Mouse (Mus musculus): Measurements from ENCODE around the gene Cuta. TPM values are rescaled to one million over a fixed set of nuclear protein-coding genes. Genes with fewer than 3 reads are reported as not detected.
"Not testable (repeated sequence)": the region's sequence is repeated elsewhere in the genome, so short reads cannot be mapped to it uniquely, and the experiment has no call there.

Gene Cuta
- polyA plus RNA-seq, 1 experiment from 2014 or later: 179 TPM

- no peaks in the 10 kb centered on the region for H3K27me3 ChIP-seq (replicated peaks)
- H3K4me1 ChIP-seq: peaks cover 24% of the 10 kb centered on the region
- peak within 1 kb of the TSS; percentile 51 for H3K9ac ChIP-seq
- H3K4me3 ChIP-seq (replicated peaks): peak within 1 kb of the TSS; percentile 65
- under 1% methylated on average over 42 of the region's 43 CpGs for WGBS
- H3K36me3 ChIP-seq: peaks cover 31% of the 10 kb centered on the region
- peak within 1 kb of the TSS; percentile 90 for H3K27ac ChIP-seq
- H3K9me3 ChIP-seq: no peaks in the 10 kb centered on the region
- peak within 1 kb of the TSS; percentile 81 for H3K4me2 ChIP-seq
- ATAC-seq (ENCODE audit: insufficient read depth, low FRiP score, low read depth): peak; percentile 89
Observed at GRCm38 (mm10) chr17:26932839-26933398, 6.5 kb downstream of the Cuta start, which contains the start of gene Phf1. Phf1 (plus strand) TSS chr17:26933052.

GRCm38 (mm10) chr17:26931795-26932194 lies 7.6 kb downstream of the Cuta start:
- H3K27me3 ChIP-seq (replicated peaks); H3K9ac ChIP-seq; ATAC-seq (ENCODE audit: insufficient read depth, low FRiP score, low read depth); H3K9me3 ChIP-seq; H3K4me3 ChIP-seq (replicated peaks); H3K27ac ChIP-seq; H3K4me2 ChIP-seq: not testable (repeated sequence)
- WGBS: 63% methylated on average over 7 of the region's 7 CpGs
- H3K36me3 ChIP-seq: peaks cover 29% of the 10 kb centered on the region; the same call in 1 of the 2 replicates
- H3K4me1 ChIP-seq: peaks cover 17% of the 10 kb centered on the region

GRCm38 (mm10) chr17:26925414-26925813 lies 14.0 kb downstream of the Cuta start:
- not testable (repeated sequence) for H3K27ac ChIP-seq; H3K4me1 ChIP-seq; H3K9me3 ChIP-seq; ATAC-seq (ENCODE audit: insufficient read depth, low FRiP score, low read depth); H3K4me3 ChIP-seq (replicated peaks); H3K4me2 ChIP-seq; H3K27me3 ChIP-seq (replicated peaks); H3K9ac ChIP-seq
- 95% methylated on average over 9 of the region's 9 CpGs for WGBS
- peaks cover 29% of the 10 kb centered on the region; the same call in 1 of the 2 replicates for H3K36me3 ChIP-seq

- peaks cover 18% of the 10 kb centered on the region; the same call in 1 of the 2 replicates for H3K36me3 ChIP-seq
- not testable (repeated sequence) for H3K27ac ChIP-seq; H3K9ac ChIP-seq; H3K4me1 ChIP-seq; H3K27me3 ChIP-seq (replicated peaks); H3K4me3 ChIP-seq (replicated peaks); H3K4me2 ChIP-seq; H3K9me3 ChIP-seq; ATAC-seq (ENCODE audit: insufficient read depth, low FRiP score, low read depth)
- WGBS: 85% methylated on average over 6 of the region's 6 CpGs
Observed at GRCm38 (mm10) chr17:26922368-26922767, 17.0 kb downstream of the Cuta start.

GRCm38 (mm10) chr17:26919516-26919915 lies 19.9 kb downstream of the Cuta start:
- not testable (repeated sequence) for H3K9ac ChIP-seq; ATAC-seq (ENCODE audit: insufficient read depth, low FRiP score, low read depth); H3K9me3 ChIP-seq; H3K4me1 ChIP-seq; H3K4me3 ChIP-seq (replicated peaks); H3K27ac ChIP-seq; H3K4me2 ChIP-seq; H3K27me3 ChIP-seq (replicated peaks); H3K36me3 ChIP-seq
- 58% methylated on average over 2 of the region's 2 CpGs for WGBS

- ATAC-seq (ENCODE audit: insufficient read depth, low FRiP score, low read depth): no peak
- Histone ChIP-seq H3K27ac (no peak overlapping the region), H3K27me3 (replicated peaks) (no peaks in the 10 kb centered on the region), H3K9me3 (no peaks in the 10 kb centered on the region), H3K9ac (no peak overlapping the region), H3K4me2 (peak overlapping the region; percentile 62), H3K4me3 (replicated peaks) (peak overlapping the region; percentile 79; the same call in 1 of the 2 replicates), H3K4me1 (peaks cover 4% of the 10 kb centered on the region; the same call in 1 of the 2 replicates), H3K36me3 (peaks cover 10% of the 10 kb centered on the region; the same call in 1 of the 2 replicates)
- 69% methylated on average over 2 of the region's 2 CpGs for WGBS
Observed at GRCm38 (mm10) chr17:26918343-26918742, 21.0 kb downstream of the Cuta start.

GRCm38 (mm10) chr17:26917560-26917959 lies 21.8 kb downstream of the Cuta start:
- H3K4me1 ChIP-seq; H3K9me3 ChIP-seq; H3K27me3 ChIP-seq (replicated peaks); H3K27ac ChIP-seq; ATAC-seq (ENCODE audit: insufficient read depth, low FRiP score, low read depth); H3K36me3 ChIP-seq: not testable (repeated sequence)
- H3K4me2 ChIP-seq: peak overlapping the region; percentile 62
- under 1% methylated on average over 12 of the region's 12 CpGs for WGBS
- peak overlapping the region; percentile 79 for H3K4me3 ChIP-seq (replicated peaks)
- H3K9ac ChIP-seq: peak overlapping the region; percentile 55

GRCm38 (mm10) chr17:26916711-26917482 lies 22.5 kb downstream of the Cuta start, which contains the start of gene Kifc5b:
Kifc5b (plus strand) TSS chr17:26917091.
- H3K4me2 ChIP-seq: peak within 1 kb of the TSS; percentile 62
- H3K9ac ChIP-seq: peak within 1 kb of the TSS; percentile 55
- no peaks in the 10 kb centered on the region for H3K9me3 ChIP-seq
- no peaks in the 10 kb centered on the region for H3K27me3 ChIP-seq (replicated peaks)
- peaks cover 4% of the 10 kb centered on the region; the same call in 1 of the 2 replicates for H3K4me1 ChIP-seq
- H3K4me3 ChIP-seq (replicated peaks): peak within 1 kb of the TSS; percentile 79
- under 1% methylated on average over 65 of the region's 72 CpGs for WGBS
- peak within 1 kb of the TSS; percentile 74 for H3K27ac ChIP-seq
- peak; percentile 98 for ATAC-seq (ENCODE audit: insufficient read depth, low FRiP score, low read depth)
- peaks cover 10% of the 10 kb centered on the region; the same call in 1 of the 2 replicates for H3K36me3 ChIP-seq

- Histone ChIP-seq H3K27ac (0 out of 2 replicates have a peak overlapping the region, but pooled peaks have one; percentile 35), H3K4me1 (peaks cover 4% of the 10 kb centered on the region; the same call in 1 of the 2 replicates), H3K36me3 (no peaks in the 10 kb centered on the region), H3K9ac (no peak overlapping the region), H3K27me3 (replicated peaks) (no peaks in the 10 kb centered on the region), H3K4me2 (no peak overlapping the region), H3K9me3 (no peaks in the 10 kb centered on the region), H3K4me3 (replicated peaks) (no peak overlapping the region)
- ATAC-seq (ENCODE audit: insufficient read depth, low FRiP score, low read depth): no peak
- 41% methylated on average over 1 of the region's 1 CpGs for WGBS
Observed at GRCm38 (mm10) chr17:26915248-26915647, 24.1 kb downstream of the Cuta start.

- not testable (repeated sequence) for H3K27me3 ChIP-seq (replicated peaks); H3K9me3 ChIP-seq; H3K4me1 ChIP-seq; H3K27ac ChIP-seq; H3K4me2 ChIP-seq; H3K36me3 ChIP-seq; ATAC-seq (ENCODE audit: insufficient read depth, low FRiP score, low read depth); H3K9ac ChIP-seq; H3K4me3 ChIP-seq (replicated peaks)
- 86% methylated on average over 15 of the region's 15 CpGs for WGBS
Observed at GRCm38 (mm10) chr17:26907506-26907905, 31.9 kb downstream of the Cuta start.

GRCm38 (mm10) chr17:26904320-26904719 lies 35.0 kb downstream of the Cuta start:
- no peaks in the 10 kb centered on the region for H3K27me3 ChIP-seq (replicated peaks)
- H3K9ac ChIP-seq: no peak overlapping the region
- no peak overlapping the region for H3K4me3 ChIP-seq (replicated peaks)
- H3K27ac ChIP-seq: no peak overlapping the region
- no peak overlapping the region for H3K4me2 ChIP-seq
- no peaks in the 10 kb centered on the region for H3K9me3 ChIP-seq
- H3K36me3 ChIP-seq: no peaks in the 10 kb centered on the region
- 60% methylated on average over 5 of the region's 5 CpGs for WGBS
- H3K4me1 ChIP-seq: no peaks in the 10 kb centered on the region
- ATAC-seq (ENCODE audit: insufficient read depth, low FRiP score, low read depth): no peak

GRCm38 (mm10) chr17:26900916-26901315 lies 38.5 kb downstream of the Cuta start:
- Histone ChIP-seq H3K27ac (no peak overlapping the region), H3K4me3 (replicated peaks) (no peak overlapping the region), H3K9me3 (no peaks in the 10 kb centered on the region), H3K4me2 (no peak overlapping the region), H3K9ac (no peak overlapping the region), H3K27me3 (replicated peaks) (no peaks in the 10 kb centered on the region), H3K4me1 (no peaks in the 10 kb centered on the region), H3K36me3 (no peaks in the 10 kb centered on the region)
- 77% methylated on average over 6 of the region's 6 CpGs for WGBS
- no peak for ATAC-seq (ENCODE audit: insufficient read depth, low FRiP score, low read depth)

Data from stomach, embryonic 15.5 days (tissue).